Mouse (Mus musculus): ENCODE results near the gene Fam131a.

DNA sequence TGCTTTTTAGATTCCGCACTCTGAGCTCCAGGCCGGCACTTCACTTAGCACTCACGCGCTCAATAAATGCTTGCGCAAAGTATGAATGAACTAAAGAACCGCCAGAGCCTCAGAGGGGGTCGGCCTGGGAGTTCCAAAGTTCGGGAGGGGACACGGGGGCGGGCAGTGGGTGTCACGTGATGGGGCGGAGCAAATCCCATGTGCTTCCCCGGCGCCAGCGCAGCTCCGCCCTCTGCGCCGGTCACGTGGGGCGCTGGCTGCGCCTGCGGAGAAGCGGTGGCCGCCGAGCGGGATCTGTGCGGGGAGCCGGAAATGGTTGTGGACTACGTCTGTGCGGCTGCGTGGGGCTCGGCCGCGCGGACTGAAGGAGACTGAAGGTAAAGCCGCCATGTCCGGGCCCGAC, 20.5 kb upstream of the Fam131a start:
- no peak for TF ChIP-seq EP300 (IDR thresholded peaks at IDR 0.05; ENCODE audit: low read depth)
- no peak for TF ChIP-seq CTCF (IDR thresholded peaks at IDR 0.05; ENCODE audit: low read depth)
